Mouse (Mus musculus) heart, postnatal 0 days (tissue): ENCODE data around the gene Cdk8. TPM values are rescaled to one million over a fixed set of nuclear protein-coding genes. Genes with fewer than 3 reads are reported as not detected.

Experiments used
- ATAC-seq: fragments of 200-750 bp; cut with Nextera tagmentation; 2 replicates; pipeline ENCODE4 v1.8.0; 2017; ENCODE audit warnings: low read depth, moderate number of reproducible peaks, moderate library complexity; ENCODE audit not compliant: insufficient read depth
- DNase-seq: peaks from one replicate; pipeline ENCODE4 v3.0.0-alpha.2; 2016; ENCODE audit warnings: low spot score
- H3K27ac ChIP-seq: fragments of 300-500 bp; sonication (generic); 2 replicates; pipeline ENCODE4 v1.5.1; 2014; ENCODE audit warnings: low read depth, mild to moderate bottlenecking
- H3K27me3 ChIP-seq: fragments of 300-500 bp; sonication (generic); 2 replicates; pipeline ENCODE4 v1.6.1; 2014; ENCODE audit warnings: low read length, mixed read lengths; ENCODE audit not compliant: control insufficient read depth, insufficient read depth
- H3K36me3 ChIP-seq: fragments of 300-500 bp; sonication (generic); replicated peaks from 2 replicates; pipeline ENCODE4 v1.6.1; 2014; ENCODE audit warnings: low read length, mixed read lengths; ENCODE audit not compliant: control insufficient read depth, insufficient read depth
- H3K4me1 ChIP-seq: fragments of 300-500 bp; sonication (generic); 2 replicates; pipeline ENCODE4 v1.6.1; 2014; ENCODE audit warnings: antibody characterized with exemption; ENCODE audit not compliant: control insufficient read depth, insufficient read depth
- H3K4me2 ChIP-seq: fragments of 300-500 bp; sonication (generic); 2 replicates; pipeline ENCODE4 v1.6.1; 2014; ENCODE audit warnings: low read depth, mild to moderate bottlenecking, low read length, moderate library complexity
- H3K4me3 ChIP-seq: fragments of 300-500 bp; sonication (generic); 2 replicates; pipeline ENCODE4 v1.5.1; 2014; ENCODE audit warnings: low read depth, low read length
- H3K9ac ChIP-seq: fragments of 300-500 bp; sonication (generic); replicated peaks from 2 replicates; pipeline ENCODE4 v1.6.1; 2014; ENCODE audit warnings: low read depth, low read length, mixed read lengths
- H3K9me3 ChIP-seq: fragments of 300-500 bp; sonication (generic); replicated peaks from 2 replicates; pipeline ENCODE4 v1.6.1; 2016; ENCODE audit warnings: low read length; ENCODE audit not compliant: control insufficient read depth
- CTCF ChIP-seq: IDR thresholded peaks from 2 replicates; pipeline ENCODE4 v1.5.1; 2016; ENCODE audit warnings: antibody characterized with exemption, control low read depth, low read depth
- EP300 ChIP-seq: IDR thresholded peaks from 2 replicates; pipeline ENCODE4 v1.6.1; 2016; ENCODE audit warnings: antibody characterized with exemption, low read depth
- WGBS: fragments of 180-500 bp; shearing (Covaris S2); extraction: QIAGEN DNeasy Blood & Tissue Kit; methylation state at CpG from one replicate; pipeline ENCODE4 v1.1.7; 2014; 5-methylcytosine and 5-hydroxymethylcytosine counted together
- polyA plus RNA-seq: library from polyadenylated mRNA; unstranded; fragments of >200 nt; fragmentation: Nextera tagmentation; extraction: Ambion mirVana; gene quantifications from 2 replicates; pipeline ENCODE4 v1.2.1, GENCODE M21; 2015
- total RNA-seq: library from RNA; depleted of rRNA; stranded (reverse); fragments of >200 nt; gene quantifications from 2 replicates; pipeline ENCODE4 v1.2.3, GENCODE M21; 2014; ENCODE audit warnings: low replicate concordance

The Cdk8 gene
- total and polyA plus RNA-seq, 2 experiments from 2014 or later = 6.2 to 23.6 TPM

GRCm38 (mm10) chr5:146330765-146331115 lies 99.7 kb downstream of the Cdk8 start:
- no peaks in the 10 kb centered on the region for H3K27me3 ChIP-seq
- H3K4me3 ChIP-seq = no peak overlapping the region
- no peak for DNase-seq
- 29% methylated on average over 3 of the region's 3 CpGs for WGBS
- H3K9me3 ChIP-seq = no peaks in the 10 kb centered on the region
- no peaks in the 10 kb centered on the region for H3K36me3 ChIP-seq
- no peak for ATAC-seq
- H3K9ac ChIP-seq = no peak overlapping the region
- H3K4me2 ChIP-seq = no peak overlapping the region
- no peak for TF ChIP-seq EP300
- no peaks in the 10 kb centered on the region for H3K4me1 ChIP-seq
- H3K27ac ChIP-seq = no peak overlapping the region

GRCm38 (mm10) chr5:146331131-146331530 lies 100.1 kb downstream of the Cdk8 start:
- Histone ChIP-seq H3K27me3 (no peaks in the 10 kb centered on the region), H3K27ac (no peak overlapping the region), H3K9me3 (no peaks in the 10 kb centered on the region), H3K9ac (no peak overlapping the region), H3K4me2 (no peak overlapping the region), H3K36me3 (no peaks in the 10 kb centered on the region), H3K4me3 (no peak overlapping the region), H3K4me1 (no peaks in the 10 kb centered on the region)
- 78% methylated on average over 11 of the region's 11 CpGs for WGBS
- ATAC-seq (no peak), DNase-seq (no peak)
- TF ChIP-seq CTCF = no peak
- TF ChIP-seq EP300 = no peak

- WGBS = 70% methylated on average over 7 of the region's 7 CpGs
- H3K4me3 ChIP-seq = no peak overlapping the region
- no peak overlapping the region for H3K4me2 ChIP-seq
- H3K27ac ChIP-seq = no peak overlapping the region
- DNase-seq = no peak
- ATAC-seq = no peak
- no peaks in the 10 kb centered on the region for H3K36me3 ChIP-seq
- H3K9me3 ChIP-seq = no peaks in the 10 kb centered on the region
- H3K9ac ChIP-seq = no peak overlapping the region
- no peaks in the 10 kb centered on the region for H3K4me1 ChIP-seq
- TF ChIP-seq EP300 (no peak), CTCF (no peak)
- no peaks in the 10 kb centered on the region for H3K27me3 ChIP-seq
Measured at GRCm38 (mm10) chr5:146332541-146332940, 101.5 kb downstream of the Cdk8 start.

- no peak for TF ChIP-seq EP300
- no peak for TF ChIP-seq CTCF
- no peak overlapping the region for H3K27ac ChIP-seq
- no peak for DNase-seq
- no peaks in the 10 kb centered on the region for H3K9me3 ChIP-seq
- ATAC-seq = no peak
- H3K4me1 ChIP-seq = no peaks in the 10 kb centered on the region
- no peak overlapping the region for H3K4me2 ChIP-seq
- 62% methylated on average over 1 of the region's 1 CpGs for WGBS
- H3K9ac ChIP-seq = no peak overlapping the region
- H3K4me3 ChIP-seq = no peak overlapping the region
- no peaks in the 10 kb centered on the region for H3K27me3 ChIP-seq
- no peaks in the 10 kb centered on the region for H3K36me3 ChIP-seq
Measured at GRCm38 (mm10) chr5:146334410-146334809, 103.4 kb downstream of the Cdk8 start.

- Histone ChIP-seq H3K36me3 (no peaks in the 10 kb centered on the region), H3K4me3 (no peak overlapping the region), H3K9me3 (no peaks in the 10 kb centered on the region), H3K27ac (no peak overlapping the region), H3K9ac (no peak overlapping the region), H3K4me1 (no peaks in the 10 kb centered on the region), H3K27me3 (no peaks in the 10 kb centered on the region), H3K4me2 (no peak overlapping the region)
- 60% methylated on average over 9 of the region's 9 CpGs for WGBS
- DNase-seq = no peak
- ATAC-seq = no peak
- TF ChIP-seq EP300 (no peak), CTCF (no peak)
Measured at GRCm38 (mm10) chr5:146338064-146338463, 107.0 kb downstream of the Cdk8 start.

GRCm38 (mm10) chr5:146340037-146340436 lies 109.0 kb downstream of the Cdk8 start:
- H3K27ac ChIP-seq = no peak overlapping the region
- no peaks in the 10 kb centered on the region for H3K36me3 ChIP-seq
- TF ChIP-seq CTCF (no peak), EP300 (no peak)
- no peak overlapping the region for H3K9ac ChIP-seq
- H3K4me1 ChIP-seq = no peaks in the 10 kb centered on the region
- no peaks in the 10 kb centered on the region for H3K27me3 ChIP-seq
- H3K4me2 ChIP-seq = no peak overlapping the region
- H3K4me3 ChIP-seq = no peak overlapping the region
- H3K9me3 ChIP-seq = no peaks in the 10 kb centered on the region
- ATAC-seq (no peak), DNase-seq (no peak)
- WGBS = 72% methylated on average over 4 of the region's 4 CpGs
